Mouse (Mus musculus) ovary, postnatal 10 days (tissue): ENCODE measurements around the gene Plcb2.
A peak's percentile ranks its signal among the peaks of the same experiment; 100 is the strongest.

Experiments used
- DNase-seq: peaks from one replicate; pipeline ENCODE4 v3.0.0; 2022; ENCODE audit warnings: low spot score

Plcb2 gene

GRCm38 (mm10) chr2:118713631-118714030 is 14.6 kb downstream of the Plcb2 start:
- no peak for DNase-seq

- DNase-seq = no peak
Measured at GRCm38 (mm10) chr2:118711038-118711494, 17.2 kb downstream of the Plcb2 start.

- no peak for DNase-seq
Measured at GRCm38 (mm10) chr2:118709655-118710221, 18.5 kb downstream of the Plcb2 start.

- DNase-seq = no peak
Measured at GRCm38 (mm10) chr2:118708472-118708871, 19.8 kb downstream of the Plcb2 start.

GRCm38 (mm10) chr2:118706436-118706835 is 21.8 kb downstream of the Plcb2 start:
- DNase-seq = no peak

- no peak for DNase-seq
Measured at GRCm38 (mm10) chr2:118703913-118704730, 24.1 kb downstream of the Plcb2 start, which contains the start of gene Ankrd63. Ankrd63 (minus strand) TSS chr2:118703963.

- DNase-seq = no peak
Measured at GRCm38 (mm10) chr2:118702883-118703761, 25.1 kb downstream of the Plcb2 start.

GRCm38 (mm10) chr2:118701971-118702882 is 26.0 kb downstream of the Plcb2 start:
- no peak for DNase-seq

- no peak for DNase-seq
Measured at GRCm38 (mm10) chr2:118701161-118701560, 27.1 kb downstream of the Plcb2 start.

- DNase-seq = peak; percentile 83
Measured at GRCm38 (mm10) chr2:118700179-118701062, 27.8 kb downstream of the Plcb2 start.

- DNase-seq = no peak
Measured at GRCm38 (mm10) chr2:118697955-118698354, 30.3 kb downstream of the Plcb2 start.

GRCm38 (mm10) chr2:118697311-118697877 is 30.8 kb downstream of the Plcb2 start:
- no peak for DNase-seq

GRCm38 (mm10) chr2:118696451-118697308 is 31.6 kb downstream of the Plcb2 start:
- no peak for DNase-seq

- DNase-seq = no peak
Measured at GRCm38 (mm10) chr2:118695677-118696232, 32.5 kb downstream of the Plcb2 start.

GRCm38 (mm10) chr2:118693370-118693966 is 34.8 kb downstream of the Plcb2 start:
- no peak for DNase-seq

- DNase-seq = no peak
Measured at GRCm38 (mm10) chr2:118689875-118690274, 38.4 kb downstream of the Plcb2 start.

GRCm38 (mm10) chr2:118687791-118688190 is 40.4 kb downstream of the Plcb2 start:
- no peak for DNase-seq

- DNase-seq = no peak
Measured at GRCm38 (mm10) chr2:118686693-118687092, 41.5 kb downstream of the Plcb2 start.
